Mouse (Mus musculus) hindbrain, postnatal 0 days (tissue): Measurements from ENCODE around the gene Smim13. TPM values are rescaled to one million over a fixed set of nuclear protein-coding genes. Genes with fewer than 3 reads are reported as not detected.
"Not testable (repeated sequence)": the region's sequence is repeated elsewhere in the genome, so short reads cannot be mapped to it uniquely, and the experiment has no call there.

ENCODE experiments used
- ATAC-seq: fragments of 200-750 bp; cut with Nextera tagmentation; 2 replicates; pipeline ENCODE4 v1.8.0; 2017; ENCODE audit warnings: mild to moderate bottlenecking, moderate TSS enrichment, moderate library complexity
- DNase-seq: peaks from one replicate; pipeline ENCODE4 v3.0.0-alpha.2; 2015; ENCODE audit warnings: low spot score
- H3K27ac ChIP-seq: fragments of 300-500 bp; sonication (generic); 2 replicates; pipeline ENCODE4 v1.5.1; 2014; ENCODE audit warnings: mild to moderate bottlenecking
- H3K27me3 ChIP-seq: fragments of 300-500 bp; sonication (generic); 2 replicates; pipeline ENCODE4 v1.6.1; 2014; ENCODE audit warnings: low read length, mixed read lengths; ENCODE audit not compliant: insufficient read depth
- H3K36me3 ChIP-seq: fragments of 300-500 bp; sonication (generic); 2 replicates; pipeline ENCODE4 v1.6.1; 2014; ENCODE audit warnings: low read length, mixed read lengths; ENCODE audit not compliant: insufficient read depth
- H3K4me1 ChIP-seq: fragments of 300-500 bp; sonication (generic); 2 replicates; pipeline ENCODE4 v1.6.1; 2014; ENCODE audit warnings: antibody characterized with exemption, low read length, mixed read lengths; ENCODE audit not compliant: insufficient read depth
- H3K4me2 ChIP-seq: fragments of 300-500 bp; sonication (generic); 2 replicates; pipeline ENCODE4 v1.6.1; 2014; ENCODE audit warnings: low read depth, mild to moderate bottlenecking, low read length, moderate library complexity, mixed read lengths
- H3K4me3 ChIP-seq: fragments of 300-500 bp; sonication (generic); 2 replicates; pipeline ENCODE4 v1.5.1; 2014; ENCODE audit warnings: low read length
- H3K9ac ChIP-seq: fragments of 300-500 bp; sonication (generic); replicated peaks from 2 replicates; pipeline ENCODE4 v1.6.1; 2014; ENCODE audit warnings: mild to moderate bottlenecking, low read length, moderate library complexity, mixed read lengths
- H3K9me3 ChIP-seq: fragments of 300-500 bp; sonication (generic); 2 replicates; pipeline ENCODE4 v1.6.1; 2016; ENCODE audit warnings: low read length, mixed read lengths
- CTCF ChIP-seq: IDR thresholded peaks from 2 replicates; pipeline ENCODE4 v1.5.1; 2016; ENCODE audit warnings: antibody characterized with exemption, control low read depth, low read depth
- WGBS: fragments of 180-500 bp; shearing (Covaris S2); extraction: QIAGEN DNeasy Blood & Tissue Kit; methylation state at CpG from one replicate; pipeline ENCODE4 v1.1.7; 2014; 5-methylcytosine and 5-hydroxymethylcytosine counted together
- polyA plus RNA-seq: library from polyadenylated mRNA; unstranded; fragments of >200 nt; fragmentation: Nextera tagmentation; extraction: Ambion mirVana; gene quantifications from 2 replicates; pipeline ENCODE4 v1.2.1, GENCODE M21; 2015
- total RNA-seq: library from RNA; depleted of rRNA; stranded (reverse); fragments of >200 nt; gene quantifications from 2 replicates; pipeline ENCODE4 v1.2.3, GENCODE M21; 2014

Smim13 gene
- total and polyA plus RNA-seq, 2 experiments from 2014 or later, result 27.5 to 44.2 TPM

GRCm38 (mm10) chr13:41257851-41258250 lies 8.2 kb downstream of the Smim13 start:
- no peaks in the 10 kb centered on the region for H3K36me3 ChIP-seq
- H3K9ac ChIP-seq, result no peak overlapping the region
- no peaks in the 10 kb centered on the region for H3K27me3 ChIP-seq
- ATAC-seq (no peak), DNase-seq (no peak)
- no peak for TF ChIP-seq CTCF
- no peaks in the 10 kb centered on the region for H3K4me1 ChIP-seq
- 79% methylated on average over 4 of the region's 4 CpGs for WGBS
- no peaks in the 10 kb centered on the region for H3K9me3 ChIP-seq
- H3K4me3 ChIP-seq, result no peak overlapping the region
- H3K4me2 ChIP-seq, result no peak overlapping the region
- no peak overlapping the region for H3K27ac ChIP-seq

- not testable (repeated sequence) for H3K9ac ChIP-seq, ATAC-seq, H3K9me3 ChIP-seq, H3K4me1 ChIP-seq, H3K4me2 ChIP-seq, H3K4me3 ChIP-seq, H3K27ac ChIP-seq, H3K36me3 ChIP-seq, DNase-seq, H3K27me3 ChIP-seq
- WGBS, result 97% methylated on average over 8 of the region's 8 CpGs
Measured at GRCm38 (mm10) chr13:41261617-41262016, 12.0 kb downstream of the Smim13 start.

DNA sequence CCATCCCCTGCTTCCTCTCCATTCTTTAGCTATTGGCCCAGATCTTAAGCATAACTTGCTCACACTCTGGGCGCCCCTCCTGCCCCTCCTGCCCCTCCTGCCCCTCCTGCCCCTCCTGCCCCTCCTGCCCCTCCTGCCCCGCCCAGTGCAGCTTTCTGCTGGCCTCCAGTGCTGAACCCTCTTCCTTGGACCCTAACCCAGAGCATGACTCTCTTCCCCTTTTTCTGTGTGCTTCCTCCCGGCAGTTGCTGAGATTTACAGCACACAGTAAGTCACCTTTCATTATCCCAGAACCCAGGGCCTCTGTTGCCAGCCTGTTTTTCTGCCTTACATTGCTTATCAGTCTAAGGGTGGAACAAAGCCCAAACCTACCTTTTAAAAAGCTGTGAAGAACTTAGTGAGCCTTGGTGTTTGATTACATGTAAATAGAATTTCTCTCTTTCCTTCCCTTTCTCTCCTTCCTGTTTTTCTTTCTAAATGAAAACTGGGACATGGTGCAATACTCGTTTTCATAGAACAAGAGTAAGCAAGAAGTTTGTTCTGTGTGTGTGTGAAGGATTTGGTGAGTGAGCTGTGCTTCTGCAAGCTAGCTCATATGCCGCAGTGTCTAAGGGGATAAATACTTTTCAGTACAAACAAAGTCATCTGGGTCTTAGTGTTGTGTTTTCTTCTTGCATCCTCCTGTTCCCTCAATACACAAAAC lies 13.8 kb downstream of the Smim13 start:
- Histone ChIP-seq H3K9me3 (no peaks in the 10 kb centered on the region), H3K4me1 (no peaks in the 10 kb centered on the region), H3K36me3 (no peaks in the 10 kb centered on the region), H3K27me3 (no peaks in the 10 kb centered on the region), H3K27ac (no peak overlapping the region), H3K4me2 (no peak overlapping the region), H3K9ac (no peak overlapping the region), H3K4me3 (no peak overlapping the region)
- DNase-seq, result no peak
- 84% methylated on average over 5 of the region's 5 CpGs for WGBS
- TF ChIP-seq CTCF, result no peak
- no peak for ATAC-seq

GRCm38 (mm10) chr13:41267827-41268408 lies 18.3 kb downstream of the Smim13 start:
- no peak overlapping the region for H3K9ac ChIP-seq
- peak; percentile 55 for DNase-seq
- no peak for TF ChIP-seq CTCF
- peak; percentile 96 for ATAC-seq
- no peaks in the 10 kb centered on the region for H3K9me3 ChIP-seq
- H3K4me2 ChIP-seq, result 0 out of 2 replicates have a peak overlapping the region, but pooled peaks have one; percentile 3
- no peaks in the 10 kb centered on the region for H3K4me1 ChIP-seq
- WGBS, result 10% methylated on average over 7 of the region's 7 CpGs
- H3K27me3 ChIP-seq, result no peaks in the 10 kb centered on the region
- no peaks in the 10 kb centered on the region for H3K36me3 ChIP-seq
- no peak overlapping the region for H3K4me3 ChIP-seq
- no peak overlapping the region for H3K27ac ChIP-seq

- ATAC-seq, result no peak
- Histone ChIP-seq H3K4me1 (no peaks in the 10 kb centered on the region), H3K27ac (no peak within 1 kb of the TSS), H3K4me2 (no peak within 1 kb of the TSS), H3K4me3 (no peak within 1 kb of the TSS), H3K27me3 (no peaks in the 10 kb centered on the region), H3K9ac (no peak within 1 kb of the TSS), H3K36me3 (peaks cover 7% of the 10 kb centered on the region; the same call in 1 of the 2 replicates), H3K9me3 (no peaks in the 10 kb centered on the region; the same call in 1 of the 2 replicates)
- TF ChIP-seq CTCF, result no peak
- WGBS, result 96% methylated on average over 10 of the region's 10 CpGs
- DNase-seq, result no peak
Measured at GRCm38 (mm10) chr13:41273927-41274650, 24.4 kb downstream of the Smim13 start, which contains the start of gene Gm17364. Gene Gm17364 (minus strand): TSS chr13:41273977.

- Histone ChIP-seq H3K27ac (no peak overlapping the region), H3K9me3 (no peaks in the 10 kb centered on the region; the same call in 1 of the 2 replicates), H3K27me3 (no peaks in the 10 kb centered on the region), H3K4me2 (no peak overlapping the region), H3K9ac (no peak overlapping the region), H3K4me1 (no peaks in the 10 kb centered on the region), H3K36me3 (no peaks in the 10 kb centered on the region; the same call in 1 of the 2 replicates), H3K4me3 (no peak overlapping the region)
- 85% methylated on average over 5 of the region's 5 CpGs for WGBS
- TF ChIP-seq CTCF, result no peak
- DNase-seq (no peak), ATAC-seq (no peak)
Measured at GRCm38 (mm10) chr13:41280696-41281095, 31.1 kb downstream of the Smim13 start.

DNA sequence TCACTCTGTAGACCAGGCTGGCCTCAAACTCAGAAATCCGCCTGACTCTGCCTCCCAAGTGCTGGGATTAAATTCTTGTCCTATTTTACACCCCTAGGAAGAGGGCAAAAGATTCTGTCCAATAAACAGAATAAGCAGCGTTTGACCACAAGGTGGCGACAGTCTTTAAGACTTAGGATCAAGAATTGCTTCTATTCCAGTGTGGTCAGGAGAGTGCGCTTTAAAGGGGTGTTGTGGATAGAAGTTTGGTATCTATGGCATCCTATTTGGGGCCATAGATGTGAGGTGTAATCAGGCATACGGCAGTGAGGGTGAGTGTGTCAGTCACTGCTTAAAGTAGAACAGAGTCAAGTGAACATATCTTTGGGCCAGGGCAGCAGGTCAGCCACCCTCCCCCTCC lies 33.6 kb downstream of the Smim13 start:
- no peaks in the 10 kb centered on the region for H3K4me1 ChIP-seq
- no peak overlapping the region for H3K9ac ChIP-seq
- TF ChIP-seq CTCF, result peak; percentile 91
- H3K9me3 ChIP-seq, result no peaks in the 10 kb centered on the region
- no peak overlapping the region for H3K27ac ChIP-seq
- ATAC-seq, result peak; percentile 70
- WGBS, result 20% methylated on average over 5 of the region's 5 CpGs
- no peaks in the 10 kb centered on the region for H3K36me3 ChIP-seq
- no peaks in the 10 kb centered on the region for H3K27me3 ChIP-seq
- no peak overlapping the region for H3K4me2 ChIP-seq
- peak; percentile 94 for DNase-seq
- H3K4me3 ChIP-seq, result no peak overlapping the region
